Mouse (Mus musculus) spleen, postnatal 36 days (tissue): ENCODE results near the gene Slc52a3.

Experiments used
- DNase-seq, 2 experiments: peaks; one replicate each; pipeline ENCODE4 v3.0.0; 2022; ENCODE audit warnings: low spot score in 2 of 2, mixed read lengths in 1 of 2

Slc52a3 gene

GRCm38 (mm10) chr2:152048003-152048980, 52.0 kb downstream of the Slc52a3 start:
- DNase-seq = no peak

- DNase-seq = no peak
These were observed 52.7 kb downstream of the Slc52a3 start for GRCm38 (mm10) chr2:152048981-152049441.

DNA sequence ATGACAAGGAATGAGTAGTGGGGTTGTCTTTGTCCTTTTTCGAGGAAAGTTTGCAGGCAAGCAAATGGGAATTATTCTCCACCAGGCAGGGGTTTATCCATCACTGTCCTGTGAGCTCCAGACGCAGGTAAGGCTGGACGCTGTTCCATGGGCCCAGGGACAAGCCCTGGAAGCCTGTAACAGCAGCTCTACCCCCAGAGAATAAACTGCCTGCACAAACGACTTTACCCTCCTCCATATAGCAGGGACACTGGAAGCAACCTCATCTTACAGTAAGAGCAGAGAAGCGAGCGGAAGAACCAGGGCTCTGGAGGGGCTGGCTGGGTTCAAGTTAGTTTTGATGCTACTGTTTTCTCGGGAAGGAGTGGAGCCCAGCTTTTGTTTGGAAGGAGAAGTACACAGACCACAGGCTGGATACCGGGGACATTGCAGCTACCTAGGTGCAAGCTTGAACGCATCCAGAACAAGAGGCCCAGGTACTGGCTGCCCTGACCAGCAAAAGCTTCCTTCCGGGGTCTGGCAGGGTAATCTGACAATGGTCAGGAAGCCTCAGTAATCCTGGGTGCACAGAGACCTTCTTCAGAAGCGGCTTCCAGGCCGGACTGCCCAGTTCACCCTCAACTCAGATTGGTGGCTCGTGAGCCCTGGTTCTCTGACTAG, 53.4 kb downstream of the Slc52a3 start:
- DNase-seq = no peak

DNA sequence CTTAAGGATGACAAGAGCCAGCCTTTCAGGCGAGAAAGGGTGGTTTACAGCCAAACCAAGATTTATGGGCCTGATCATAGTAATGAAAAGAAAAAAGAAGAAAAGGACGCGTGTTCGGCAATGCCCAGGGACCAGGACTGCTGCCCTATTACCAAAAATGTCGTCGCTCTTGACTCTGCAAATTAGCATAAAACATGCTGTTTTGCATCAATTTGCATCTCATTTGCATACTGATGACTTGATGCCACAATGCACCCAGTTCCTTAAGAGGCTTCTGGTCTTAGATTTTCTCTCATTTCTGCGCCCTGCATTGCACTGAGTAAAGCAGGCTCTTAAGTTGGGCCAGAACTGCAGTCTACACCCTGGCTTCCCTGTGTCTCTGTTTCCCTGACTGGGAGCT, 54.0 kb downstream of the Slc52a3 start:
- no peak for DNase-seq

DNA sequence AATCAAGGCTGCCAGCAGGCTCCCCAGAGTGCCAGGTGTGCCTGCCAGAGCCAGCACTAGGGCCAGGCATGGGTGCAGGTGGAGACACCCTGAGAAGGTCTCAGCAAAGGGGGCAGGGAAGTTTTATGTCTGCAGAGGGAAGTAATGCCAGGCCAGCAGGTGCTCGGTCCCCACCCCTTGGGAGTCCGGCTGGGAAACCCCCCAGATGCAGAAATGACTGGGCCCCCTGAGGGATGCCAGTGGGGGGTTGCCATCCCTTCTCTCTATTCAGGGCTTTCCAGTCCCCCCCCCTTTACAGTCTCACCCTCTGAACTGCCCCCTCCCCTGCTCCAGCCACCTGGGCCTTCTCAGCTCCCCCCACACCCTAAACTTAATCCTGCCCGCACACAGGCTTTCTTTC, 55.7 kb downstream of the Slc52a3 start:
- DNase-seq = no peak

DNA sequence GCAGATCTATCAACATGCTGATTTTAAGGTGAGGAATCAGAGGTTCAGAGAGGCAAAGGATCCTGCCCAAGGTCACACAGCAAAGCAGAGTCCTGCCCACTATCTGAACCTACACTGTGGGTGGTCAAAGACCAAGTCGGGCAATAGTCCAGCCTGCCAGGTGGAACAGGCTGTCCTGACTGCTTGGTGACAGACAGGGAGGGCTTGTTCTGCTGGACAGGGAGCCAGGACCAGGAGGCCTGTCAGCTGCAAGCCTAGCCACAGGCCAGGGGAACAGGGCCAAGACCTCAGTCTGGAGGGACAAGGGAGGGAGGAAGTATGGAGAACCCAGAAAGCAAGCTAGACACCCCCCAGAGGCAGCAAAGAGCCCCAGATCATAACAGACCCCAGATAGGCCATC, 59.1 kb downstream of the Slc52a3 start:
- no peak for DNase-seq

- no peak for DNase-seq
These were observed 60.3 kb downstream of the Slc52a3 start for GRCm38 (mm10) chr2:152056368-152057251.

- DNase-seq = no peak
These were observed 60.9 kb downstream of the Slc52a3 start for GRCm38 (mm10) chr2:152057252-152057563.
